Mouse (Mus musculus): ENCODE measurements around the gene Map4k2. TPM values are rescaled to one million over a fixed set of nuclear protein-coding genes. Genes with fewer than 3 reads are reported as not detected.

Gene Map4k2
- total RNA-seq, 2 experiments from 2014 or later: 94.9 to 108 TPM

DNA sequence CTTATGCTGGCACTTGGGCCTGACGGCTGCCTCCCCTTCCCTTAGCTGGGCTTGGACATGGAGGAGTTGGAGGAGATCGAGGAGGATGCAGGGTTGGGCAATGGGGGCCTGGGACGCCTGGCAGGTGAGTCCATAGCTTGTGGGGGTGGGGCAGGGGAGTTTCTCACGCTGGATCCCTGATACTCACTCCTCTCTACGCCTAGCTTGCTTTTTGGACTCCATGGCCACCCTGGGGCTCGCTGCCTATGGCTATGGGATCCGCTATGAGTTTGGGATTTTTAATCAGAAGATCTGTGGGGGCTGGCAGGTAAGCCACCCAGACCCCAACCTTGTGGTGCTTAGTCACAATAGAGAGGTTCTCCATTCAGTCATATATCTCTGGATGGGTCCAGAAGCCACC is 44.9 kb downstream of the Map4k2 start:
- DNase-seq (ENCODE audit: extremely low spot score in 1 of 2, low spot score in 2 of 2): no peak
- Histone ChIP-seq H3K27ac (no peak overlapping the region), H3K4me3 (no peak overlapping the region)
- intact Hi-C loops (cut with DNase I): no loop called here
- no peak for TF ChIP-seq CTCF (IDR thresholded peaks at IDR 0.05)

- no peak for DNase-seq (ENCODE audit: extremely low spot score in 1 of 2, low spot score in 2 of 2)
These were observed 45.3 kb downstream of the Map4k2 start for GRCm38 (mm10) chr19:6386234-6386633.

DNA sequence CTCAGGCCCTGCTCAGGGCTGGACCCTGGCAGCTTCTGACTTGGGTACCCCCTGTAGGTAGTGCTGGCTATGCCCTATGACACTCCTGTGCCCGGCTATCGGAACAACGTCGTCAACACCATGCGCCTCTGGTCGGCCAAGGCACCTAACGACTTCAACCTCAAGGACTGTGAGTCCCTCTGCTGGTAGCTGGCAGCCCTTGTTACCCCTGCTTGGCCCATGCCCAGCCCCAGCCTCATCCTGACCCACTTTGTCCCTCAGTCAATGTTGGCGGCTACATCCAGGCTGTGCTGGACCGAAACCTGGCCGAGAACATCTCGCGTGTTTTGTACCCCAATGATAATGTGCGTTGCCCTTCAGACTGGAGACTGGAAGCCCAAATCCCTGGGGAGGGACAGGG is 47.1 kb downstream of the Map4k2 start:
- H3K27ac ChIP-seq: no peak overlapping the region
- no peak for DNase-seq (ENCODE audit: extremely low spot score in 1 of 2, low spot score in 2 of 2)
- no peak overlapping the region for H3K4me3 ChIP-seq
- intact Hi-C loops (cut with DNase I): no loop called here
- peak; percentile 10; the same call in 1 of the 2 replicates for TF ChIP-seq CTCF (IDR thresholded peaks at IDR 0.05)

More at GRCm38 (mm10) chr19:6386234-6386633, 45.3 kb downstream of the Map4k2 start:
- no peak overlapping the region for H3K4me3 ChIP-seq
- H3K27ac ChIP-seq: no peak overlapping the region
- TF ChIP-seq CTCF (IDR thresholded peaks at IDR 0.05): no peak
- intact Hi-C loops (cut with DNase I): no loop called here

- intact Hi-C loops (cut with DNase I): no loop called here
- no peak for DNase-seq (ENCODE audit: extremely low spot score in 1 of 2, low spot score in 2 of 2)
- Histone ChIP-seq H3K4me3 (no peak overlapping the region), H3K27ac (no peak overlapping the region)
- no peak for TF ChIP-seq CTCF (IDR thresholded peaks at IDR 0.05)
These were observed 48.9 kb downstream of the Map4k2 start for GRCm38 (mm10) chr19:6389803-6390202.

GRCm38 (mm10) chr19:6390251-6390650 is 49.3 kb downstream of the Map4k2 start:
- no peak for DNase-seq (ENCODE audit: extremely low spot score in 1 of 2, low spot score in 2 of 2)
- intact Hi-C loops (cut with DNase I): no loop called here
- Histone ChIP-seq H3K4me3 (no peak overlapping the region), H3K27ac (no peak overlapping the region)
- TF ChIP-seq CTCF (IDR thresholded peaks at IDR 0.05): no peak

GRCm38 (mm10) chr19:6392743-6393393 is 51.9 kb downstream of the Map4k2 start:
- intact Hi-C loops (cut with DNase I): no loop called here
- no peak for DNase-seq (ENCODE audit: extremely low spot score in 1 of 2, low spot score in 2 of 2)
- Histone ChIP-seq H3K4me3 (no peak overlapping the region), H3K27ac (no peak overlapping the region)
- peak; percentile 22 for TF ChIP-seq CTCF (IDR thresholded peaks at IDR 0.05)

DNA sequence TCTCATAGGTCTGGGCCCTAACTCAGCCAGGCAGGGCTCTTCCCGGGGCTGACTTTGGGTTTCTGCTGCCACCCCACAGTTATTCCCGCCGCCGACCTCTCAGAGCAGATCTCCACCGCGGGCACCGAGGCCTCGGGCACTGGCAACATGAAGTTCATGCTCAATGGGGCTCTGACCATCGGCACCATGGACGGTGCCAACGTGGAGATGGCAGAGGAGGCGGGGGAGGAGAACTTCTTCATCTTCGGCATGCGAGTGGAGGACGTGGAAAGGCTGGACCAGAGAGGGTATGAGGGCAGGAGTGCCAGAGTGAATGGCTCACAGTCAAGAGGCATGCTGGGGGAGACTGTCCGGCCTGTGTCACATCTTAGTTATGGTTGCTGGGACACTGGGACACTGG is 52.7 kb downstream of the Map4k2 start:
- no peak overlapping the region for H3K27ac ChIP-seq
- no peak overlapping the region for H3K4me3 ChIP-seq
- intact Hi-C loops (cut with DNase I): no loop called here
- no peak for TF ChIP-seq CTCF (IDR thresholded peaks at IDR 0.05)
- DNase-seq (ENCODE audit: extremely low spot score in 1 of 2, low spot score in 2 of 2): no peak

GRCm38 (mm10) chr19:6396237-6396636 is 55.3 kb downstream of the Map4k2 start:
- no peak overlapping the region for H3K4me3 ChIP-seq
- intact Hi-C loops (cut with DNase I): no loop called here
- DNase-seq (ENCODE audit: extremely low spot score in 1 of 2, low spot score in 2 of 2): peak in 1 of 2 experiments; percentile 11
- H3K27ac ChIP-seq: no peak overlapping the region
- TF ChIP-seq CTCF (IDR thresholded peaks at IDR 0.05): no peak

DNA sequence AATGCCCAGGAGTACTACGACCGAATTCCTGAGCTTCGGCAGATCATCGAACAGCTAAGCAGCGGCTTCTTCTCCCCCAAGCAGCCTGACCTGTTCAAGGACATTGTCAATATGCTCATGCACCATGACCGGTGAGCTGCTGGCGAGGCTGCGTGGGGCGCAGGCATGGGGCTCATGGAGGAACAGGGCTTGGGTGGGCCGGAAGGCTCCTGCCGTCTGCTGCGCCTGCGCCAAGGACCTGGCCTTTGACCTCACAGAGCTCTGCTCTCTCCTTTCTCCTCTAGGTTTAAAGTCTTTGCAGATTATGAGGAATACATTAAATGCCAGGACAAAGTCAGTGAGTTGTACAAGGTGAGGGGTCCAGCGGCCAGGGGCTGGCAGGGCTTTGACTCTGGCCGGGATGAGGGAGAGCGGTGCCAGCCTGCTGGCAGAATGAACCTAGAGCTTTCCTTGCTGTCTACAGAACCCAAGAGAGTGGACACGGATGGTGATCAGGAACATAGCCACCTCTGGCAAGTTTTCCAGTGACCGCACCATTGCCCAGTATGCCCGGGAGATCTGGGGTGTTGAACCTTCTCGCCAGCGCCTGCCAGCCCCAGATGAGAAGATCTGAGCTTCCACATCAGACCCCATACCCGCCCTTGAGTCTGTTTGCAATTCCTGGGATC is 56.8 kb downstream of the Map4k2 start:
- Histone ChIP-seq H3K4me3 (no peak overlapping the region), H3K27ac (no peak overlapping the region; the same call in 1 of the 2 replicates)
- intact Hi-C loops (cut with DNase I): no loop called here
- peak in 1 of 2 experiments; percentile 10 for DNase-seq (ENCODE audit: extremely low spot score in 1 of 2, low spot score in 2 of 2)
- TF ChIP-seq CTCF (IDR thresholded peaks at IDR 0.05): no peak

GRCm38 (mm10) chr19:6398447-6399284 is 57.7 kb downstream of the Map4k2 start:
- intact Hi-C loops (cut with DNase I): no loop called here
- TF ChIP-seq CTCF (IDR thresholded peaks at IDR 0.05): no peak
- peak overlapping the region; percentile 53 for H3K4me3 ChIP-seq
- peak; percentile 26 to 39 for DNase-seq (ENCODE audit: extremely low spot score in 1 of 2, low spot score in 2 of 2)
- peak overlapping the region; percentile 77 for H3K27ac ChIP-seq

GRCm38 (mm10) chr19:6399285-6400095 is 58.6 kb downstream of the Map4k2 start, which contains the start of gene Rasgrp2:
TSS of gene Rasgrp2 (plus strand) at chr19:6399340.
- H3K4me3 ChIP-seq: peak within 1 kb of the TSS; percentile 53
- intact Hi-C loops (cut with DNase I): no loop called here
- H3K27ac ChIP-seq: peak within 1 kb of the TSS; percentile 77
- peak; percentile 24 to 53 for DNase-seq (ENCODE audit: extremely low spot score in 1 of 2, low spot score in 2 of 2)
- no peak for TF ChIP-seq CTCF (IDR thresholded peaks at IDR 0.05)
